Comparison of ENCODE assay signal across 3 mouse cellular contexts in the genomic region with DNA sequence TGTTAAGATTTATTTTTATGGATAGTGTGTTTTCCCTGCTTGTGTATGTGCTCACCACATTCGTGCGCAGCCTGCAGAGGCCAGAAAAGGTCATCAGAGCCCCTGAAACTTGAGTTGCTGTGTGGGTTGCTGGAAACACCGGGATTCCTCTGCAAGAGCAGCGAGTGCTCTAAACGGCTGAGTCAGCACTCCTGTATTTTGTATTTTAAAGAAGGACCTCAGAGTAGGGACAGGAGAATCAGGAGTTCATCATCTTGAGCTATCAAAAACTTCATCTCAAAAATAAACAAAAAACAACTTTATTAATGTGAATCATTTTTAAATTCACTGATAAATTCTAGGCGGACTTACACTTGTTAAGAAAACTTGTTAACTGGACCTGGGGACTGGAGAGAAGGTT. TPM values are rescaled to one million over a fixed set of nuclear protein-coding genes. Genes with fewer than 3 reads are reported as not detected.
A peak's percentile ranks its signal among the peaks of the same experiment; 100 is the strongest.
DNase-seq lines count a peak whose midpoint lies in the region; TF ChIP-seq lines count a peak whose summit lies in the region.
"Not testable (repeated sequence)": the region's sequence is repeated elsewhere in the genome, so short reads cannot be mapped to it uniquely, and the experiment has no call there.

No protein-coding gene starts in this region.

- in situ Hi-C loops in CH12.LX (cut with MboI; ENCODE audit: low pct_ligation_motif_present, low pct_unique_long_range_greater_than_20kb, low sequenced_read_pairs); ES-E14 (cut with MboI; ENCODE audit: low sequenced_read_pairs in 2 of 2, unreplicated experiment in 2 of 2): not testable (repeated sequence)

- not testable (repeated sequence) for H3K27me3 ChIP-seq in CH12.LX (replicated peaks); MEL (ENCODE audit: control insufficient read depth in 1 of 2, insufficient read depth in 2 of 2, low read length in 2 of 2)

- not testable (repeated sequence) for H3K9me3 ChIP-seq in CH12.LX (replicated peaks; ENCODE audit: low read length); ES-E14 (ENCODE audit: control insufficient read depth, insufficient read depth, low read depth, low read length); MEL (replicated peaks; ENCODE audit: insufficient read depth, low read length)

- not testable (repeated sequence) for H3K4me3 ChIP-seq in CH12.LX (replicated peaks in 1 of 3; ENCODE audit: low read depth in 2 of 3, low read length in 2 of 3, poor library complexity in 1 of 3); ES-E14 (ENCODE audit: insufficient read depth in 1 of 2, low read depth in 1 of 2, low read length in 2 of 2, poor library complexity in 1 of 2, severe bottlenecking in 1 of 2); MEL (ENCODE audit: control insufficient read depth in 1 of 2, insufficient read depth in 1 of 2, low read depth in 2 of 2, low read length in 2 of 2)

- not testable (repeated sequence) for DNase-seq in CH12.LX (ENCODE audit: extremely low read depth); ES-E14 (ENCODE audit: low read depth, low spot score); MEL (ENCODE audit: low read depth, low spot score)

- TF ChIP-seq RAD21 in CH12.LX (IDR thresholded peaks at IDR 0.05; ENCODE audit: low read depth, low read length); MEL (IDR thresholded peaks at IDR 0.05; ENCODE audit: low read depth, low read length): not testable (repeated sequence)

- not testable (repeated sequence) for TF ChIP-seq POLR2A in CH12.LX (IDR thresholded peaks at IDR 0.05; ENCODE audit: low read depth, low read length); MEL (IDR thresholded peaks at IDR 0.05; ENCODE audit: control insufficient read depth in 1 of 2, insufficient read depth in 1 of 2, low read depth in 1 of 2, low read length in 2 of 2, poor library complexity in 1 of 2)

- not testable (repeated sequence) for TF ChIP-seq CTCF in CH12.LX (conservative IDR thresholded peaks at IDR 0.05 in 1 of 2, IDR thresholded peaks at IDR 0.05 in 1 of 2; ENCODE audit: low read depth in 2 of 2, low read length in 2 of 2); MEL (IDR thresholded peaks at IDR 0.05 in 2 of 3, conservative IDR thresholded peaks at IDR 0.05 in 1 of 3; ENCODE audit: control insufficient read depth in 1 of 3, insufficient read depth in 1 of 3, low read depth in 2 of 3, low read length in 3 of 3, poor library complexity in 1 of 3, severe bottlenecking in 1 of 3)

- dilution Hi-C loops in CH12.LX (cut with MboI; ENCODE audit: extremely low pct_ligation_motif_present, extremely low pct_unique_long_range_greater_than_20kb, low sequenced_read_pairs) = not testable (repeated sequence)

- TF ChIP-seq EP300 in CH12.LX (IDR thresholded peaks at IDR 0.05; ENCODE audit: low read length); MEL (IDR thresholded peaks at IDR 0.05; ENCODE audit: low read depth in 1 of 2, low read length in 2 of 2): not testable (repeated sequence)

- not testable (repeated sequence) for H3K9ac ChIP-seq in CH12.LX (ENCODE audit: insufficient read depth, low read depth); ES-E14 (ENCODE audit: insufficient read depth, low read depth, low read length, poor library complexity, severe bottlenecking); MEL (ENCODE audit: control insufficient read depth, low read depth, low read length, poor library complexity, severe bottlenecking)

- H3K4me2 ChIP-seq in CH12.LX (ENCODE audit: insufficient read depth, low read depth, poor library complexity, severe bottlenecking) = not testable (repeated sequence)

- not testable (repeated sequence) for H3K79me2 ChIP-seq in CH12.LX (replicated peaks; ENCODE audit: control insufficient read depth, extremely low read depth, insufficient read depth, poor library complexity, severe bottlenecking); MEL (ENCODE audit: control insufficient read depth, insufficient read depth, low read length, poor library complexity)

- H3K4me1 ChIP-seq in CH12.LX (ENCODE audit: control insufficient read depth in 1 of 2, insufficient read depth in 2 of 2); ES-E14 (ENCODE audit: control insufficient read depth in 2 of 2, insufficient read depth in 2 of 2, low read length in 2 of 2, poor library complexity in 1 of 2); MEL (ENCODE audit: control insufficient read depth in 1 of 2, insufficient read depth in 2 of 2, low read length in 2 of 2): not testable (repeated sequence)

- H3K36me3 ChIP-seq in CH12.LX (replicated peaks in 1 of 2; ENCODE audit: control insufficient read depth in 1 of 2, insufficient read depth in 1 of 2, low read length in 1 of 2) = peaks cover 4 to 33% of the 10 kb centered on the region in 2 experiments
- not testable (repeated sequence) for H3K36me3 ChIP-seq in ES-E14 (ENCODE audit: control insufficient read depth, insufficient read depth, low read length, poor library complexity, severe bottlenecking); MEL (ENCODE audit: control insufficient read depth in 1 of 2, insufficient read depth in 2 of 2, low read length in 2 of 2)

- H3K27ac ChIP-seq in CH12.LX (ENCODE audit: insufficient read depth, low read depth); ES-E14 (ENCODE audit: insufficient read depth, low read depth, low read length, poor library complexity, severe bottlenecking); MEL (ENCODE audit: control insufficient read depth, low read depth, low read length): not testable (repeated sequence)

TF ChIP-seq in CH12.LX, 34 proteins besides CTCF, POLR2A, EP300 and RAD21:
- peak; percentile 97 for TF ChIP-seq MAFK (IDR thresholded peaks at IDR 0.05; ENCODE audit: insufficient replicate concordance, low read length)

TF ChIP-seq in ES-E14, 5 proteins besides CTCF, POLR2A, EP300 and RAD21:
- TF ChIP-seq MAFK (IDR thresholded peaks at IDR 0.05; ENCODE audit: insufficient read depth, low read depth, low read length) = peak; percentile 96

TF ChIP-seq in MEL, 35 proteins besides CTCF, POLR2A, EP300 and RAD21:
- peak; percentile 78 for TF ChIP-seq MAFK (IDR thresholded peaks at IDR 0.05; ENCODE audit: borderline replicate concordance, low read depth, low read length)

RNA-seq across cellular contexts. Expression of gene Clasp2, which starts 48.0 kb away (rescaled TPM):
- total RNA-seq in CH12.LX (2012; rRNA removed) (29.8 and 32.4 TPM in 2 replicates), CH12.LX (2014; rRNA removed) (23.9 and 25.9 TPM in 2 replicates), ES-E14 (2012; rRNA removed) (35.5 and 39.3 TPM in 2 replicates), MEL (2012; rRNA removed) (30.8 and 33.0 TPM in 2 replicates)
- polyA plus RNA-seq in CH12.LX (2012; ENCODE audit: insufficient read length, low read depth) (24.9 and 27.0 TPM in 2 replicates), MEL (2012; ENCODE audit: insufficient read depth in 1 of 2, insufficient read length in 2 of 2, low read depth in 1 of 2, low replicate concordance in 2 of 2, missing spikeins in 1 of 2) (100 to 1,000 TPM in 1 of 2 experiments, 10 to 100 TPM in 1; 28.7 to 209 TPM)
